Mouse (Mus musculus) adrenal gland, adult 2 months (tissue): ENCODE measurements around the gene Fry. TPM values are rescaled to one million over a fixed set of nuclear protein-coding genes. Genes with fewer than 3 reads are reported as not detected.

Experiments
- DNase-seq: peaks from one replicate; pipeline ENCODE4 v3.0.0; 2021
- polyA plus RNA-seq: library from polyadenylated mRNA; depleted of rRNA; stranded (reverse); fragments of >200 nt; gene quantifications from 2 replicates; pipeline ENCODE4 v1.2.3, GENCODE M21; 2012
- total RNA-seq, 2 experiments: library from RNA; stranded (reverse); gene quantifications; 2 replicates each; pipeline ENCODE4 v1.2.3; 2021

The Fry gene
- total and polyA plus RNA-seq, 3 experiments: 16.4 to 44.4 (median 27.0) TPM

- DNase-seq: no peak
Observed at GRCm38 (mm10) chr5:150270468-150270867, 152.0 kb downstream of the Fry start.

- DNase-seq: no peak
Observed at GRCm38 (mm10) chr5:150272173-150272572, 153.7 kb downstream of the Fry start.

GRCm38 (mm10) chr5:150275314-150275713, 156.9 kb downstream of the Fry start:
- no peak for DNase-seq

- no peak for DNase-seq
Observed at GRCm38 (mm10) chr5:150276611-150277010, 158.2 kb downstream of the Fry start.

GRCm38 (mm10) chr5:150279387-150279786, 160.9 kb downstream of the Fry start:
- no peak for DNase-seq

- DNase-seq: no peak
Observed at GRCm38 (mm10) chr5:150281084-150281483, 162.6 kb downstream of the Fry start.

- no peak for DNase-seq
Observed at GRCm38 (mm10) chr5:150282091-150282490, 163.6 kb downstream of the Fry start.

- no peak for DNase-seq
Observed at GRCm38 (mm10) chr5:150287949-150288348, 169.5 kb downstream of the Fry start.

GRCm38 (mm10) chr5:150289611-150290010, 171.2 kb downstream of the Fry start:
- DNase-seq: peak; percentile 23

GRCm38 (mm10) chr5:150290494-150291199, 172.2 kb downstream of the Fry start:
- no peak for DNase-seq

- DNase-seq: no peak
Observed at GRCm38 (mm10) chr5:150291216-150291615, 172.8 kb downstream of the Fry start.

- no peak for DNase-seq
Observed at GRCm38 (mm10) chr5:150292186-150292585, 173.7 kb downstream of the Fry start.

GRCm38 (mm10) chr5:150294306-150294705, 175.9 kb downstream of the Fry start:
- no peak for DNase-seq

GRCm38 (mm10) chr5:150295096-150295495, 176.7 kb downstream of the Fry start:
- DNase-seq: no peak

- DNase-seq: no peak
Observed at GRCm38 (mm10) chr5:150298969-150299368, 180.5 kb downstream of the Fry start.

GRCm38 (mm10) chr5:150302123-150302522, 183.7 kb downstream of the Fry start:
- no peak for DNase-seq

GRCm38 (mm10) chr5:150302996-150303395, 184.6 kb downstream of the Fry start:
- DNase-seq: no peak

- no peak for DNase-seq
Observed at GRCm38 (mm10) chr5:150306497-150306896, 188.1 kb downstream of the Fry start.

- DNase-seq: no peak
Observed at GRCm38 (mm10) chr5:150313229-150313628, 194.8 kb downstream of the Fry start.

GRCm38 (mm10) chr5:150314582-150314981, 196.1 kb downstream of the Fry start:
- DNase-seq: no peak

- DNase-seq: no peak
Observed at GRCm38 (mm10) chr5:150325411-150325810, 207.0 kb downstream of the Fry start.

- DNase-seq: no peak
Observed at GRCm38 (mm10) chr5:150328686-150329085, 210.2 kb downstream of the Fry start.

- peak; percentile 73 for DNase-seq
Observed at GRCm38 (mm10) chr5:150331821-150332220, 213.4 kb downstream of the Fry start.

GRCm38 (mm10) chr5:150332810-150333209, 214.4 kb downstream of the Fry start:
- DNase-seq: no peak
